Mouse (Mus musculus): ENCODE measurements at regions not wholly inside any gene's neighbourhood (a gene's known extent, or its start where the extent isn't known, plus 50 kb on each side); places are given as distances from the start of the nearest gene placed in this dataset.
"Not testable (repeated sequence)": the region's sequence is repeated elsewhere in the genome, so short reads cannot be mapped to it uniquely, and the experiment has no call there.

DNA sequence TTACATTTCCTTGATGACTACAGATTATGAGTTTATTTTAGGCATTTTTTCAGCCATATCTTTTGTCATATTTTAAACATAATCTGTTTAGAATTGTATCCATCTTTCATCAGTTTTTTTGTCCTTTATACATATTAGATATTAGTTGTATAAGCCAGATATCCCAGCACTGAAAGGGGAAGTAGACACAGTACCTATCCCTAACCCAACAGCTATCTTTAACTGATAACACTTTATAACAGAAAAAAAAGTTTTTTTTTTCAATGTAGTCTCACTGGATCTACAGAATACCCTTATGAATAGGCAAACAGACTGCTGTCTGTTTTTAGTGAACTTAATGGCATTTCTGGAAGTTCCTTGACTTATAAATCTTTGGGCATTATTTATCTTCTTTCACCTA, 1152.1 kb upstream of the Fam98a start:
- no peak for DNase-seq

- DNase-seq, result no peak
Observed at GRCm38 (mm10) chr17:76696219-76696618, 1144.5 kb upstream of the Fam98a start.

GRCm38 (mm10) chr17:76658056-76658455, 1106.3 kb upstream of the Fam98a start:
- DNase-seq, result no peak

DNA sequence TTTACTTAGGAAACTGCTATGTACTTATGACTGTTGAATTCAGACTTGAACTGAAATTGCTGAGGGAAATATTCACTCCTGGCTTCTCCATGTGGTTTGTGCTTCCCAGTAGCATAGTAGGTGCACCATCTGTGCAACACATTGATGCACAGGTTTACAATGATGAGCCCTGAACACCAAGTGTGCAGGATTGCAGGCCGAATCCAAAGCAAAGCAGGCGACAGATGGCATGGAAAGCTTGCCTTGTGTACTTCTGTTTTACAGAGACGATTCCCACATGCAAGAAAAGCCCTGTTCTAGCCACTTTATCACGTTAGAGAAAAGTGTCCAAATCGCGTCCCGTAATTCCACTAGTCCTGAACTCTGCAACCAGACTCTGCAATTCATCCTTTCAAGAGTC, 1074.2 kb upstream of the Fam98a start:
- no peak for DNase-seq

DNA sequence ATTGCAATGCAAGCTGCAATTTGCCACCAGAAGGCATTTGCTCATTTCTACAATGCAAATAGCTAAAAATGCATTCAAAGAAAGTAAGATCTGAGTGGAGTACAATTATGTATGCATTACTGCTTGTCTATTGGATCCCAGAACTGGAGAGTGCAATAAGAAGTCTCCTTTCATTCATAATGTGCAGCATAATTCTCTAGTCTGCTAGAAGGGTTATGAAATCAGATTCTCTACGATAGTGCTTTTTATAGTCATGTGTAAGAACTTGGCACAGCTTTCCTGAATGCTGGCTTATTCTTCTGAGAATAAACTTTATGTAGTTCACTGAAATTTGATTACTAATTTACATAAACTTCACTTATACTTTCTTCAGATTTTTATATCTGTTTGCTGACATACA, 1053.5 kb upstream of the Fam98a start:
- DNase-seq, result no peak

GRCm38 (mm10) chr17:76578323-76578722, 1026.6 kb upstream of the Fam98a start:
- DNase-seq, result peak; percentile 49

DNA sequence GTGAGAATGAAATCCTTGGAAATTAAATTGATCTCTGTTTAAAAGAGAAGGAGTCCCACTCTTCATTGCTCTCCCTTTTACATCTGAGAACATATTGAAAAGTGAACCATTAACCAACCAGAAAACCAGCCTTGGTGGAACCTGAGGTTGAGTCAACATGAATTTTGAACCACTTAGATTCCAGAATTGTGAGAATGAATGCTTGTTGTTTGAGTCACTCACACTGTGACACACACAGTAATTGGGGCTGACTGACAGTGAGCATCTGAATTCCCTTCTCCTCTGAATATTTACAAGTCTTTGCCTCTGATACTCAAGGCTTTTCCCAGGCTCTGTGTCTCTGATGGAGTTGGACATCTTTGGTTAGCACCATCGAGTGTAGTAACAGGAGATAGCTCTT, 1008.0 kb upstream of the Fam98a start:
- DNase-seq, result no peak

DNA sequence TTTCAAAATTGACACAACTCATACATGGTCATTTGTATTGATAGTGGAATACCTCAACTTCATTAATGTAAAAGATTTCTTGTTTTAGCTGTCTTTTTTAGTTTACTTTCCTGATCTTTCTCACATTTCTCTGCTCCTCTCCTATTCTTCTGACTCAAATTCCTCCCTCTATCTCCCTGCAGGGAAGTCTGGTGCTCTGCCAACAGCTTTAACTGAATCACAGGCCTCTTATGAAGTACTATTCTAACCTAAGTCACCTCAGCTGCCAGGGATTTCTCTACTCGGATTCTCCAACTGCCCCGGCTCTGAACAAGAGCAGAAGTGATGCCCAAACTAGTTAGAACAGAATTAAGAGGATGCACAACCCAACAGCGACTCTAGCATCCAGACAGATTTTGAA, 993.8 kb upstream of the Fam98a start:
- no peak for DNase-seq

GRCm38 (mm10) chr17:76535772-76536171, 984.0 kb upstream of the Fam98a start:
- DNase-seq, result no peak

DNA sequence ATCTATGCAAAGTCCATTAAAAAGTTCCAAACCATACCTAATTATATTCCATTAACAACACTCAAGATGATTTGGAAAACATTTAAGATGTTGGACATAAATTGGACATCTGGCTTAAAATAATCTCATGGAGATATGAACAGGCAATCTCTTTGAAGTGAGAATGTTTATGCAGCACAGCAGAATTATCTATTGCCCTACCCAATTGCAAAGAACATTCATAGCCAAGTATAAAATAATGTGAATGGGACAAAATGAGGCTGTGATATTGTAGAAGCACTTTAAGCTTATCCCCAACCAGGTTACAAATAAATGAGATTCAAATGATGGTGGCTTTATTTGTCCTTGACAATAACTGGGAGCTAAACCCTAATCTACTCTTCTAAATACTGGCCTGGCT, 950.0 kb upstream of the Fam98a start:
- DNase-seq, result no peak

- DNase-seq, result no peak
Observed at GRCm38 (mm10) chr17:76500446-76500845, 948.7 kb upstream of the Fam98a start.

- DNase-seq, result not testable (repeated sequence)
Observed at GRCm38 (mm10) chr17:76499981-76500380, 948.2 kb upstream of the Fam98a start.

DNA sequence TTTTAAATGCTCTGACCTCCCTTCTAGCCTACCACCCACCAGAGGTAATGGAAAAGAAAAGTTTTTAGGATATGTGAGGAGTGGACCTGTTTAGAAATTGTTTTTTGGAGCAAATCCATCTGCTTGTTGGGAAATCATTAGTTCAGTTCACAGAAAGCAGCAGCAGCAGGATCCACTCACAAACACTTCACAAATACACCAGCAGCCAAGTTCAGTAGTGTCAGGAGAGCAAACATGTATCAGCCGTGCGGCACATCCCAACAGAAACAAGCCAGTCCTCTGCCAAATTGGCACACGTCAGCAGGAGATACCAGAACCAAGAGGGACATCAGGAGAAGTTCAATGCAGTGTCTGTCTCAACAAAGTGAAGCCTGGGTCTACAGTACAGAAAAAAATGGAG, 935.6 kb upstream of the Fam98a start:
- no peak for DNase-seq

GRCm38 (mm10) chr17:76484130-76484529, 932.4 kb upstream of the Fam98a start:
- DNase-seq, result no peak

DNA sequence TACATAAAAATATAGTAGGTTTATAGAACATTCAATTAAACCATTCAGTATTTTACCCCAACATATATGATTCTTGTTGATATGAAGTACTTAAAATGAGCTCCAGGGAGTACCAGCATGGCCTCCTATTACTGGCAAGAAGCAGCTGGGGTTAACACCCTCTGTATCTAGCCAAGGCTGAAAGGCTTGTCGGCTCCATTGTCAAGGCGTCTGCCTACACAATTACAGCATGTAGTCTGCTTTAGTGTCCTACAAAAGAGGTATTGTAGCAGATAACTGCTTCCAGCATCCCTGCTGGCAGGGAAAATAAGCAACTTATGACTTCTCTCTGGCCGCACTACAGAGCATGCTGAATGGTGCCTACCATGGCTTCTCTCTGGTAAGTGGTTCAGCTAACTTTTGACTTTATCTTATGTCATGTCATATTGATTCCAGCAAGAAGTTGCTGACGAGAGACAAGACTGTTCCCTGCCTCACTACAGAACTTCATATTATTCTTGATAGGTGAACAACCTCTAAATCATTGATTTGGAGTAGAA, 899.6 kb upstream of the Fam98a start:
- peak; percentile 68 for DNase-seq

Data from retina, postnatal 1 day (tissue).